Mouse (Mus musculus) limb, embryonic 15.5 days (tissue): ENCODE data around the gene Vmn1r103. TPM values are rescaled to one million over a fixed set of nuclear protein-coding genes. Genes with fewer than 3 reads are reported as not detected.
"Not testable (repeated sequence)": the region's sequence is repeated elsewhere in the genome, so short reads cannot be mapped to it uniquely, and the experiment has no call there.

Source experiments
- ATAC-seq: fragments of 200-750 bp; cut with Nextera tagmentation; 2 replicates; pipeline ENCODE4 v1.8.0; 2017; ENCODE audit warnings: low read depth, moderate TSS enrichment; ENCODE audit not compliant: insufficient number of reproducible peaks, low FRiP score, low TSS enrichment
- H3K27ac ChIP-seq: fragments of 300-500 bp; sonication (generic); 2 replicates; pipeline ENCODE4 v1.5.1; 2015; ENCODE audit warnings: moderate library complexity, mild to moderate bottlenecking, inconsistent platforms
- H3K27me3 ChIP-seq: fragments of 300-500 bp; sonication (generic); 2 replicates; pipeline ENCODE4 v1.6.1; 2015; ENCODE audit warnings: inconsistent platforms
- H3K36me3 ChIP-seq: fragments of 300-500 bp; sonication (generic); 2 replicates; pipeline ENCODE4 v1.6.1; 2015; ENCODE audit warnings: inconsistent platforms
- H3K4me1 ChIP-seq: fragments of 300-500 bp; sonication (generic); 2 replicates; pipeline ENCODE4 v1.6.1; 2015; ENCODE audit warnings: inconsistent platforms
- H3K4me2 ChIP-seq: fragments of 300-500 bp; sonication (generic); 2 replicates; pipeline ENCODE4 v1.6.1; 2015; ENCODE audit warnings: mild to moderate bottlenecking, inconsistent platforms
- H3K4me3 ChIP-seq: fragments of 300-500 bp; sonication (generic); 2 replicates; pipeline ENCODE4 v1.5.1; 2015; ENCODE audit warnings: mild to moderate bottlenecking, inconsistent platforms
- H3K9ac ChIP-seq: fragments of 300-500 bp; sonication (generic); 2 replicates; pipeline ENCODE4 v1.6.1; 2015; ENCODE audit warnings: inconsistent platforms
- H3K9me3 ChIP-seq: fragments of 300-500 bp; sonication (generic); 2 replicates; pipeline ENCODE4 v1.6.1; 2016; ENCODE audit warnings: inconsistent platforms
- WGBS: fragments of 180-500 bp; shearing (Covaris S2); methylation state at CpG from one replicate; pipeline ENCODE4 v1.1.7; 2015; 5-methylcytosine and 5-hydroxymethylcytosine counted together
- polyA plus RNA-seq: library from polyadenylated mRNA; unstranded; fragments of >200 nt; fragmentation: Nextera tagmentation; extraction: Ambion mirVana; gene quantifications from 2 replicates; pipeline ENCODE4 v1.2.1, GENCODE M21; 2015

Vmn1r103 gene
- not detected in 2 replicates for polyA plus RNA-seq

DNA sequence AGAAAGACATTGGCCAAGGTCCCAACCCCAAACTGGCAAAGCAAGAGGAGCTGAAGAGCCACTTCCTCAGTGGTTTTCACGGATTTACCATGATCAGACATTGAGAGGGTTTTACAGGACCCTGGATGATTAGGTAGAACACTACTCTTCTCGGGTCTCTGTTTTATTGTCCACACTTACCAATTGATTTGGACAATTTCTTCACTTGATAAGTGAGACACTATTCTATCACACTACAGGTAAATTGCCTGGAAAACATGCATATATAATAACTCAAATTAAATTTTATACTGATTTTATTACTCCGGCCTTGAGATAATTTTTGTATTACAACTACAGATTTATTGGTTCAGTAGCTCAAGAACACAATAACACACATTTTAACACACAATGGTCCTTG lies at the start of gene Vmn1r103:
TSS of gene Vmn1r103 (minus strand) at position 101 of the 400 bp plus-strand sequence.
- not testable (repeated sequence) for H3K4me1 ChIP-seq, H3K9ac ChIP-seq, H3K27me3 ChIP-seq, H3K9me3 ChIP-seq, H3K4me3 ChIP-seq, H3K36me3 ChIP-seq, ATAC-seq, H3K4me2 ChIP-seq, H3K27ac ChIP-seq
- WGBS = 44% methylated on average over 1 of the region's 3 CpGs

DNA sequence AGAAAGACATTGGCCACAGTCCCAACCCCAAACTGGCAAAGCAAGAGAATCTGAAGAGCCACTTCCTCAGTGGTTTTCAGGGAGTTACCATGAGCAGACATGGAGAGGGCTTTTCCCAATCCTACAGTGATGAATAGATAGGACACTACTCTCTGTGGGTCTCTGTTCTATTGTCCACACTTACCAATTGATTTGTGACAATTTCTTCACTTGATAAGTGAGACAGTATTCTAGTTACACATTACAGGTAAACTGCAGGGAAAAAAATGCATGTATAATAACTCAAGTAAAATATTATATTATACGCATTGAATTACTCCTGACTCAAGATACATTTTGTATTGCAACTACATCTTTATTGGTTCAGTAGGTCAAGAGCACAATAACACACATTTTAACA lies 35.3 kb upstream of the Vmn1r103 start, which contains the start of gene Gm5726:
TSS of gene Gm5726 (minus strand) at position 101 of the 400 bp plus-strand sequence.
- not testable (repeated sequence) for H3K4me2 ChIP-seq, H3K27me3 ChIP-seq, H3K9ac ChIP-seq, H3K4me3 ChIP-seq, H3K4me1 ChIP-seq, ATAC-seq, H3K9me3 ChIP-seq, H3K27ac ChIP-seq, H3K36me3 ChIP-seq
- no CpG with 5 or more reads among the region's 1 CpGs for WGBS

DNA sequence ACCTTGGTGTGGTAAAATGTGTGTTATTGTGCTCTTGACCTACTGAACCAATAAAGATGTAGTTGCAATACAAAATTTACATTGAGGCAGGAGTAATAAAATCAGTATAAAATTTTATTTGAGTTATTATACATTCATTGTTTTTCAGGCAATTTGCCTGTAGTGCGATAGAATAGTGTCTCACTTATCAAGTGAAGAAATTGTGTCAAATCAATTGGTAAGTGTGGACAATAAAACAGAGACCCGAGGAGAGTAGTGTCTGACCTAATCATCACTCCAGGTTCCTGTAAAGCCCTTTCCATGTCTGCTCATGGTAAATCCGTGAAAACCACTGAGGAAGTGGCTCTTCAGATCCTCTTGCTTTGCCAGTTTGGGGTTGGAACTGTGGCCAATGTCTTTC lies 23.2 kb upstream of the Vmn1r103 start, which contains the start of gene Vmn1r104:
TSS of gene Vmn1r104 (plus strand) at position 301 of the 400 bp plus-strand sequence.
- WGBS = no CpG with 5 or more reads among the region's 3 CpGs
- not testable (repeated sequence) for H3K4me3 ChIP-seq, ATAC-seq

DNA sequence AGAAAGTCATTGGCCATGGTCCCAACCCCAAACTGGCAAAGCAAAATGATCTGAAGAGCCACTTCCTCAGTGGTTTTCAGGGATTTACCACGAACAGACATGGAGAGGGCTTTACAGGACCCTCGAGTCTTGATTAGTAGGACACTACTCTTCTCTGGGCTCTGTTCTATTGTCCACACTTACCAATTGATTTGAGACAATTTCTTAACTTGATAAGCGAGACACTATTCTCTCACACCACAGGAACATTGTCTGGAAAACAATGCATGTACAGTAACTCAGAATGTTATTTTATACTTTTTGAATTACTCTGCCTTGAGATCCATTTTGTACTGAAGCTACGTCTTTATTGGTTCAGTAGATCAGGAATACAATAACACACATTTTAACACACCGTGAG lies 35.5 kb downstream of the Vmn1r103 start, which contains the start of gene Gm10670:
TSS of gene Gm10670 (minus strand) at position 101 of the 400 bp plus-strand sequence.
- H3K9ac ChIP-seq, H3K4me3 ChIP-seq, ATAC-seq, H3K36me3 ChIP-seq, H3K4me1 ChIP-seq, H3K4me2 ChIP-seq, H3K27ac ChIP-seq, H3K27me3 ChIP-seq, H3K9me3 ChIP-seq: not testable (repeated sequence)
- no CpG with 5 or more reads among the region's 5 CpGs for WGBS

More for the DNA sequence above, 23.2 kb upstream of the Vmn1r103 start, which contains the start of gene Vmn1r104:
- not testable (repeated sequence) for H3K27ac ChIP-seq, H3K9ac ChIP-seq, H3K27me3 ChIP-seq, H3K4me2 ChIP-seq, H3K4me1 ChIP-seq, H3K9me3 ChIP-seq, H3K36me3 ChIP-seq

Other genes with a start within 250 kb of the Vmn1r103 start
- gene Gm5890, start 247.7 kb downstream of the Vmn1r103 start, polyA plus RNA-seq = not detected in 2 replicates
- gene Gm4133, start 176.5 kb downstream of the Vmn1r103 start, polyA plus RNA-seq = not detected in 2 replicates
- not detected in 2 replicates for gene Gm5728, start 135.1 kb downstream of the Vmn1r103 start, polyA plus RNA-seq
- gene Vmn1r100, start 92.6 kb downstream of the Vmn1r103 start, polyA plus RNA-seq = not detected in 2 replicates
- gene Vmn1r101, start 67.9 kb downstream of the Vmn1r103 start, polyA plus RNA-seq = not detected in 2 replicates
- not detected in 2 replicates for gene Gm10670, start 35.6 kb downstream of the Vmn1r103 start, polyA plus RNA-seq
- gene Vmn1r104, start 23.3 kb upstream of the Vmn1r103 start, polyA plus RNA-seq = not detected in 2 replicates
- gene Gm5726, start 35.2 kb upstream of the Vmn1r103 start, polyA plus RNA-seq = not detected in 2 replicates
- not detected in 2 replicates for gene Gm4141, start 65.7 kb upstream of the Vmn1r103 start, polyA plus RNA-seq
- gene Gm4513, start 88.5 kb upstream of the Vmn1r103 start, polyA plus RNA-seq = not detected in 2 replicates
- not detected in 2 replicates for gene Vmn1r107, start 158.4 kb upstream of the Vmn1r103 start, polyA plus RNA-seq
- not detected in 2 replicates for gene Vmn1r111, start 192.7 kb upstream of the Vmn1r103 start, polyA plus RNA-seq
- gene Gm10668, start 220.1 kb upstream of the Vmn1r103 start, polyA plus RNA-seq = not detected in 2 replicates